Mouse (Mus musculus) brain, embryonic 18.5 days (tissue): ENCODE results near the gene Dgkb.

ENCODE experiments used
- DNase-seq: peaks from one replicate; pipeline ENCODE4 v3.0.0-alpha.2; 2012; ENCODE audit warnings: low read depth, low spot score

Dgkb gene

GRCm38 (mm10) chr12:37817426-37817825 lies at the start of gene Dgkb:
TSS of gene Dgkb (plus strand) at chr12:37817726.
- no peak for DNase-seq

GRCm38 (mm10) chr12:37769844-37770243 lies 47.7 kb upstream of the Dgkb start:
- DNase-seq = no peak

GRCm38 (mm10) chr12:37773681-37774357 lies 43.7 kb upstream of the Dgkb start:
- DNase-seq = peak; percentile 42

GRCm38 (mm10) chr12:37774591-37774990 lies 42.9 kb upstream of the Dgkb start:
- DNase-seq = no peak

DNA sequence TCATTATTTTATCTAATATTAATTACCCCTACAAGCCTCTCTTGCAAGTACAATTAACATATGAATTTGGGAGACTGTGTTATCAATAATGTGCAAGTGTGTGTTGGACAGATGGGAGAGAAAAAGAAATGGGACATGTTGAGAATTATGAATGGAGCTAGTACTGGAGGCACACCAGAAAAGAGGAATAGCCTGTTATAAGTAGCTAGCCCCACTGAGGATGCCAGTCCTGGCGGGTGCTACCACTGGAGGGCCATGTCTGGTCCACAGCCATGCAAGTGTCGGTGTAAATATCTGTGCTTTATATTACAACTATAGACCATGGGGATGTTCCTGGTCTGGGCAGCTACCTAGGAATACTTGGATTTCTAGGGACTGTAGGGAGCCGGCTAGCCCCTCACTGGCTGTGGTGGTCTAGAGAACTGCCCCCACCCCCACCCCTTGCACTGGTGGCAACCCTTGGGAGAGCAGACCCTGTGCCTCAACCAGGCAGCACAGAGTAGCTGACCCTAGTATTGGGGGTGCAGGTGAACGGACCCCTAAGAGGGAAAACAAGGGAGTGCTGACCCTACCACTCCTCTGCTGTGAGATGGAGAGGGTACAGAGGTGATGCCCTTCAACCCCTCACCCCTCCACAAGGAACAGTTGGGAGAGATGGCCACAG lies 21.1 kb upstream of the Dgkb start:
- no peak for DNase-seq

GRCm38 (mm10) chr12:37814122-37814521 lies 3.4 kb upstream of the Dgkb start:
- no peak for DNase-seq

GRCm38 (mm10) chr12:37821052-37821810 lies 3.7 kb downstream of the Dgkb start:
- DNase-seq = peak; percentile 10

- DNase-seq = peak; percentile 46
Observed at GRCm38 (mm10) chr12:37880042-37881017, 62.8 kb downstream of the Dgkb start.

GRCm38 (mm10) chr12:37881376-37881775 lies 63.9 kb downstream of the Dgkb start:
- no peak for DNase-seq

GRCm38 (mm10) chr12:37882796-37883195 lies 65.3 kb downstream of the Dgkb start:
- no peak for DNase-seq

DNA sequence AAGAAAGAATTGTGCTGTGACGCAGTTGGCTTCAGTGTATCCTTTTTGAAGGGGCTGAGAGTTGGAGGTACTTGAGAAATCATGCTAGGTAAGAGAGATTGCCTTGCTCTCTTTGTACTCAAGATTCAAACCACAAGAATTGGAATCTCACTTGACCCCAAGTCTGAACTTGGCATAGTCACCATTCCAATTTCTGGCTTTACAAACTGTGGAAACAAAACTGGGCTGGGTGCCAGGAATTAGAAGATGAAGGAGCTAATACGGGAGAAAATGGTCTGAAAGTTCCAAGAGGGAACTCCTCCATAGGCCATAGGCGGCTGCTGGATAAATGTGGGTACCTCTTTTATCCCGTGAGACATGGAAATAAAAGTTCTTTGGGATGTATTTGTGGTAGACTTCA lies 66.3 kb downstream of the Dgkb start:
- no peak for DNase-seq

DNA sequence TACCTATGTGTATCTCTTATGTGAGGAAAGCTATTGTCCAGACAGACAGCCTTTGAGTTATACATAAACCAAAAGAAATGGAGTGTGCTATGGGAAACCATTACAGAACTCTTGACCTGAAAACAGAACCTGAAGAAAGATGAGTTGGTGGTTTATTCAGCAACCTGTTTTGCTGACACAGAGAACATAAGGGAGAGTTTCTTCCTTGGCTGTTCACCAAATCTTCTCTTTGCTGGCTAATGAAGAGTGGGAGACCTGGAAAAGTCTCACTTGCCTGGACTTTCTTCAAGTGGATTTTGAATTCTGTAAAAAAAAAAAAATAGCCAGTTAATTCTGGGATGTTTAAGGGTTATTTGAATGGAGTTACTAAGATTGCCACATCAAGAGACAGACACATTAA lies 71.1 kb downstream of the Dgkb start:
- DNase-seq = no peak

DNA sequence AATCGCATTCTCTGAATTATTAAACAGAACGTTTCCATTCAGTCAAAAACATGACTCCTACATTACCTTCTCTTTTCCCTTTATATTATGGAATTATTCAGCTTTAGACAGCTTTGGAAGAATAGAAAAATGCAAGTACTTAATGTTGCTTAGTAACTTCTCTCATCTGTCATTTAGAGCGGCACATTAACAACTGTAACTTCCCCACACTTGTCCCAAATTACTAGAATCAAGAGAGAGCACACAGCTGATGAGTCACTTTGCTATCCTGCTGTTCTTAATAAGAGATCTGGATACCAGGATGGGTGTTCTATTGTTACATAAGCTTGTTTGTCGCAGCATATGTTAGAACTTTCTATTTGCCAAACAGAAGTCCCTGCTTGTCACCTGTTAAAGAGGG lies 71.9 kb downstream of the Dgkb start:
- DNase-seq = no peak

GRCm38 (mm10) chr12:37891336-37891735 lies 73.8 kb downstream of the Dgkb start:
- no peak for DNase-seq

- no peak for DNase-seq
Observed at GRCm38 (mm10) chr12:37942163-37942562, 124.6 kb downstream of the Dgkb start.

GRCm38 (mm10) chr12:37956193-37956592 lies 138.7 kb downstream of the Dgkb start:
- DNase-seq = no peak

GRCm38 (mm10) chr12:37971482-37971881 lies 154.0 kb downstream of the Dgkb start:
- DNase-seq = peak; percentile 34

- DNase-seq = peak; percentile 49
Observed at GRCm38 (mm10) chr12:37978498-37979187, 161.1 kb downstream of the Dgkb start.

- DNase-seq = no peak
Observed at GRCm38 (mm10) chr12:37985352-37985751, 167.8 kb downstream of the Dgkb start.

GRCm38 (mm10) chr12:37988066-37988591 lies 170.6 kb downstream of the Dgkb start:
- peak; percentile 16 for DNase-seq

GRCm38 (mm10) chr12:37993221-37993620 lies 175.7 kb downstream of the Dgkb start:
- DNase-seq = no peak
